Mouse (Mus musculus) 3134 (cell line): ENCODE measurements around the gene Nipal4.

Source experiments
- DNase-seq: peaks from one replicate; pipeline ENCODE4 v3.0.0-alpha.2; 2011; ENCODE audit warnings: low spot score; ENCODE audit not compliant: insufficient read length; ENCODE audit errors: extremely low read depth

The Nipal4 gene

GRCm38 (mm10) chr11:46115411-46116173, 50.7 kb downstream of the Nipal4 start:
- no peak for DNase-seq

GRCm38 (mm10) chr11:46115011-46115410, 51.3 kb downstream of the Nipal4 start:
- DNase-seq, result no peak

- DNase-seq, result no peak
Measured at GRCm38 (mm10) chr11:46114221-46114620, 52.1 kb downstream of the Nipal4 start.

GRCm38 (mm10) chr11:46113211-46113610, 53.1 kb downstream of the Nipal4 start:
- DNase-seq, result no peak

GRCm38 (mm10) chr11:46110945-46111287, 55.4 kb downstream of the Nipal4 start:
- no peak for DNase-seq

- no peak for DNase-seq
Measured at GRCm38 (mm10) chr11:46110156-46110944, 56.0 kb downstream of the Nipal4 start.

GRCm38 (mm10) chr11:46109206-46109605, 57.1 kb downstream of the Nipal4 start:
- no peak for DNase-seq

- DNase-seq, result no peak
Measured at GRCm38 (mm10) chr11:46107046-46107445, 59.3 kb downstream of the Nipal4 start.

GRCm38 (mm10) chr11:46102107-46102506, 64.2 kb downstream of the Nipal4 start:
- no peak for DNase-seq
